Mouse (Mus musculus) Patski (cell line): ENCODE data around the gene Smim7. TPM values are rescaled to one million over a fixed set of nuclear protein-coding genes. Genes with fewer than 3 reads are reported as not detected.

Experiments used
- ATAC-seq: fragments of 100-300 bp; one replicate; pipeline ENCODE4 v1.8.0; 2021
- CTCF ChIA-PET: fragments of 350-600 bp; sonication (Branson Sonifier 250); formaldehyde crosslinking; loops from one replicate; lab custom pipeline; 2022; ENCODE audit warnings: inconsistent platforms; lab: Charles Lee
- POLR2A ChIA-PET: fragments of 350-600 bp; sonication (Branson Sonifier 250); formaldehyde crosslinking; loops from one replicate; lab custom pipeline; 2022; ENCODE audit warnings: antibody characterized with exemption, inconsistent platforms; lab: Charles Lee
- DNase-seq: peaks from one replicate; pipeline ENCODE4 v3.0.0-alpha.2; 2011; ENCODE audit warnings: low read depth, low spot score
- H3K27me3 ChIP-seq: fragments of 371-371 bp; one replicate; pipeline ENCODE4 v1.5.1; 2021
- CTCF ChIP-seq: fragments of 100-300 bp; IDR thresholded peaks from one replicate; pipeline ENCODE4 v1.5.1; 2021
- in situ Hi-C: fragments of 300-500 bp; cut with MboI; formaldehyde crosslinking; loops from 3 replicates; pipeline ENCODE4 v1.11.1; 2018; ENCODE audit warnings: low pct_unique_long_range_greater_than_20kb, mixed read lengths
- polyA plus RNA-seq: library from polyadenylated mRNA; unstranded; gene quantifications from one replicate; pipeline ENCODE4 v1.2.3, GENCODE M21; 2021

The Smim7 gene
- polyA plus RNA-seq, 1 experiment from 2014 or later = 83.7 TPM

GRCm38 (mm10) chr8:72575915-72576314 is 5.0 kb upstream of the Smim7 start:
- ChIA-PET POLR2A (no interaction called here), CTCF (interaction anchor here (0.7 kb wide), 1 partner anchor 256 kb away, joined by 3 read pairs; no protein-coding TSS in a partner anchor)
- DNase-seq = no peak
- in situ Hi-C loops = no loop called here
- TF ChIP-seq CTCF = no peak
- no peak for ATAC-seq
- no peaks in the 10 kb centered on the region for H3K27me3 ChIP-seq

DNA sequence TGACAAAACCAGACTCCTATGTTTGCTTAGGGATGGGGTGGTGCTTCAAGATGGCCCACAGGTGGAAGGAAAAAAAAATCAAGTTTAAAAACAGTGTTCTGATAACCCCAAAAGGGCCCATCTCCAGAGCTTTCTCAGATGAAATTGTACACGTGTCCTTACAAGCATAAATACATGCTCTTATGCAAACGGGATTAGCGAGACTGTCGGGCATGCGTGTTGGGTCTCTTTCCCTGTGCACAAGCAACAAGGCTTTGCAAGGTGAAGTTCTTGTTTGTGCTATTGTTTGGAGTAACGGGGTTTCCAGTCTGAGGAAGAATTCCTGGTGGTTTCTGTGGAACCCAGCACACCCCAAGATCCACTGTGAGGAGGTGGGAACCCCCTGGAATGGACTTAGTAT is 2.6 kb upstream of the Smim7 start:
- ATAC-seq (no peak), DNase-seq (no peak)
- no peak for TF ChIP-seq CTCF
- POLR2A ChIA-PET = interaction anchor here (0.6 to 0.7 kb wide), 2 partner anchors 15 to 310 kb away, joined by 3 to 4 read pairs; no protein-coding TSS in a partner anchor
- in situ Hi-C loops = no loop called here
- H3K27me3 ChIP-seq = no peaks in the 10 kb centered on the region
- CTCF ChIA-PET = no interaction called here

DNA sequence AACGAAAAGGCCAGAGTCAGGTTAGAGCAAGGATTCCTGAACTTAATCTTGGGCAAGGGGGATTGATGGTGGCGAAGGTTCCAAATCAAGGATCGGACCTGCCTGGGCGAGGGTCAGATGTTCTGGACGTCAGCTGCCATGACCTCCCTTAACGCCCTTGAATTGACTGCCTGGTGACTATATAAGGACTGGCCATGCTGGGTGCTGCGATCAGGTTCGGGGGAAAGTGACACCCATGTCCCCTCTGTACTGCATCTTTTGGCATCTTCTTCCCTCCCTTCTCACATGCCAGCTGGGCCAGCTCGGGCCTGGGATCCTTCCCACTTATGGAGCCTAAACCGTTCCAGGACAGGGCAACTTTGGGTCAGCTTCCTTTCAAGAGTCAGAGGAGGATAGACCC is 1.6 kb upstream of the Smim7 start:
- no peaks in the 10 kb centered on the region for H3K27me3 ChIP-seq
- in situ Hi-C loops = no loop called here
- DNase-seq (no peak), ATAC-seq (no peak)
- ChIA-PET CTCF (no interaction called here), POLR2A (interaction anchor here (0.7 kb wide), 1 partner anchor 16 kb away, joined by 4 read pairs; no protein-coding TSS in a partner anchor)
- no peak for TF ChIP-seq CTCF

DNA sequence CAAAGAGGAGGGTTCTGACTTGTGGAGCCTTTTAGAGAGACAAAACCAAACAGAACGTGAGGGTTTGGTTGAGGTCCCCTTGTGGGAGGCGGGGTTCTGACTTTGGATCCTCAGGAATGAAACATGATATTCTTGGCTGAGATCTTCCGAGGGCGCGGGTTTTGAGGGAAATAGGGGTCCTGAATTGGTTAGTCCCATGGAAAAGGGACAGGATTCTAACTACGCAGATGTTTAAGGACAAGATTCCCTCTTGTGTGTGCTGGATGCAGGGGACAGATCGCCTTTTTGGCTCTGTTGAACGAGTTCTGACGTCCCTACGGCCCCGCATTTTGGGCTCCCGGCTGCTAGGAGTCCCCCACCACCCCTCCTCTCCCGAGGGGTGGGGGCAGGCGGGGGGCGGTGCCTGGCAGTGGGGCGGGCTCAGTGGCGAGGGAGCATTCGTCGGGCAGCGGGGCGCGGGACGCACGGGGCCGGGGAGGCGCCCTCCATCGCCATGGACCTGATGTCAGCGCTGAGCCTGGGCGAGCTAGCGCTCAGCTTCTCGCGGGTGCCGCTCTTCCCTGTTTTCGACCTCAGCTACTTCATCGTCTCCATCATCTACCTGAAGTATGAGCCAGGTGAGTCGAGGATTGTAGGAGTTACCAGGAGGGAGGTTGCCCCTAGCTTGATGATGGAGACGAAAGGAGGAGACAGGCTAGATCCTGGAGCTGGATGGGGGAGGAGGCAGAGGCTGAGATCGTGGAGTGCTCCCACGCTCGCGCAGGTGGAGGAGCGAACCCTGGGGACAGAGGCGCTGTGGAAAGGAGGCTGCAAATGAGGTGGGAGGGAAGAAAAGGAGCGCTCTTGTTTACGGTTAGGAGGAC is 954 bp upstream of the Smim7 start, which contains the start of gene Tmem38a:
TSS of gene Tmem38a (plus strand) at position 445 of the 863 bp plus-strand sequence.
- in situ Hi-C loops = no loop called here
- ATAC-seq (peak; percentile 53), DNase-seq (no peak)
- no peaks in the 10 kb centered on the region for H3K27me3 ChIP-seq
- no peak for TF ChIP-seq CTCF
- CTCF ChIA-PET = no interaction called here
- POLR2A ChIA-PET = no interaction called here

DNA sequence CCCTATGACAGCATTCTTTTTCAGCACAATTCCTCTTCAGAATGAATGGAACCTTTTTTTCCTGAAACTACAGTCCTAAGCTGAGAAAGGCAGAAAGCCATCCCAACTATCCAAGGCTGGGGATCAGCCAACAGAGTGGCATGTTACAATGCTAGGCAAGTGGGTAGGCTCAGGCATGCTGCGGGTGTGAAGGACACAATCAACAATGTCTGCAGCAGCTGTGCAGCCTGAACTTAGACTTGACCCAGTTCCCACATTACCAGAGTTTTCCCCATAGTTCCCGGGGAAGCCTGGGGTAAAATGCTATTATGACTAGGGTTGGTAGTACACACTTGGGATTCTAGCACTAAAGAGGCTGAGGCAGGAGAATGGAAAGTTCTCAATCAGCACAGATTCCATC is 4.9 kb downstream of the Smim7 start:
- no peak for TF ChIP-seq CTCF
- DNase-seq (no peak), ATAC-seq (no peak)
- in situ Hi-C loops = no loop called here
- POLR2A ChIA-PET = no interaction called here
- H3K27me3 ChIP-seq = no peaks in the 10 kb centered on the region
- CTCF ChIA-PET = no interaction called here

GRCm38 (mm10) chr8:72561111-72561689 is 9.7 kb downstream of the Smim7 start:
- no peaks in the 10 kb centered on the region for H3K27me3 ChIP-seq
- in situ Hi-C loops = no loop called here
- CTCF ChIA-PET = interaction anchor here (1.0 kb wide), 1 partner anchor 63 kb away, joined by 3 read pairs; no protein-coding TSS in a partner anchor
- DNase-seq (no peak), ATAC-seq (no peak)
- POLR2A ChIA-PET = interaction anchor here (0.6 to 0.8 kb wide), 2 partner anchors 215 to 1880 kb away, joined by 3 read pairs; no protein-coding TSS in a partner anchor
- TF ChIP-seq CTCF = no peak

DNA sequence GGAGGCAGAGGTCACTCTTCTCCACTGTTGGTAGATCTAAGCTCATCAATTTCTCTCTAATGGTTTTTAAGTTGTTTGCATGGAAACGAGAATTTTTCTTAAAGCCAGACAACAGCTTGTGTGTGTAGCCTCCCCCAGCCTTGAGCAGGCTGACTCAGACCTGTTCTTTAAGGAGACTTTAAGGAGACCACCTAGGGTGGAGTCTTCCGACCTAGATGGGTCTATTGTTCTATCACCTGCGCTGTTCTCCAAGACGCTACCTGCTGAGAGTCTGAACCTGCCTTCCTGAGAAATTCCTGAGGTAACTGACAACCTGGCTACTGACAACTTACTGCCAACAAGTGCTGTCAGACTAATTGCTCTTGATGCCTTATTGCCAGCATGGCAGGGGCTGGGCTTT is 15.1 kb downstream of the Smim7 start:
- H3K27me3 ChIP-seq = no peaks in the 10 kb centered on the region
- no peak for TF ChIP-seq CTCF
- ATAC-seq (no peak), DNase-seq (no peak)
- CTCF ChIA-PET = interaction anchor here (1.3 kb wide), 1 partner anchor 9 kb away, joined by 3 read pairs; no protein-coding TSS in a partner anchor
- POLR2A ChIA-PET = no interaction called here
- in situ Hi-C loops = no loop called here

DNA sequence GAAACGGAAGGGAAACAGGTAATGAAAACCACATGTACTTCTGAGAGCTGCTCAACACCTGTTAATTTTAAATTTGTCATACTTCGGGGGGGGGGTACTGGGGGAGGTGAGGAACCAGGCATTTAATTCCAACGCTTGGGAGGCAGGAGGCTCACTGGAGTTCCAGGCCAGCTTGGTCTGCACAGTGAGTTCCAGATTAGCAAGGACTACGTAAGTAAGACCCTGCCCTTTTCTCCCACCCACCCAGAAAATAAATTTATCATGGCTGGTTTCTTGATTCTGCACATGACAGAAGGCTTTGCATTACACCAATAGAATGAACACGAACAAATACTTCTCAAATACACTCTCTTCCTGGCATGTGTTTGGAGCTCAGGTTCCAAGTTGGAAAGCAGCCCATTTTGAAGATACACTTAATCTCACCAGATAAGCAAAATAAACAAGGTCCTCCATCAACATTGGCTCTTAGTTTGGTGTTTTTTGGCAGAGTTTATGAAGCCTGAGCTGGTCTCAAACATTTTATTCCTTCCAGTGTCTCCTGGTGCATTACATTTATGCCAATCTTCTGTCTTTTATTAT is 21.5 kb downstream of the Smim7 start:
- H3K27me3 ChIP-seq = no peaks in the 10 kb centered on the region
- CTCF ChIA-PET = interaction anchor here (1.1 kb wide), 1 partner anchor 53 kb away, joined by 3 read pairs; no protein-coding TSS in a partner anchor
- ATAC-seq (no peak), DNase-seq (no peak)
- TF ChIP-seq CTCF = no peak
- POLR2A ChIA-PET = interaction anchor here (0.6 to 0.8 kb wide), 2 partner anchors 18 to 74 kb away, joined by 3 read pairs; no protein-coding TSS in a partner anchor
- in situ Hi-C loops = loop anchor here (5.0 kb wide), 1 partner anchor 52 kb away; no protein-coding TSS in a partner anchor

- peak; percentile 46 for ATAC-seq
- CTCF ChIA-PET = interaction anchor here (1.0 to 1.1 kb wide), 2 partner anchors 12 to 53 kb away, joined by 3 read pairs; no protein-coding TSS in a partner anchor
Observed at GRCm38 (mm10) chr8:72548644-72549313, 22.1 kb downstream of the Smim7 start.

More at GRCm38 (mm10) chr8:72548644-72549313, 22.1 kb downstream of the Smim7 start:
- in situ Hi-C loops = loop anchor here (5.0 kb wide), 1 partner anchor 51 kb away; no protein-coding TSS in a partner anchor
- H3K27me3 ChIP-seq = no peaks in the 10 kb centered on the region
- DNase-seq = no peak
- no peak for TF ChIP-seq CTCF
- POLR2A ChIA-PET = interaction anchor here (0.8 kb wide), 1 partner anchor 73 kb away, joined by 3 read pairs; no protein-coding TSS in a partner anchor
